Mouse (Mus musculus): ENCODE measurements around the gene Dab1.

Dab1 gene

GRCm38 (mm10) chr4:104579946-104580544, 960.9 kb downstream of the Dab1 start:
- DNase-seq (ENCODE audit: extremely low read depth, low read depth): no peak

GRCm38 (mm10) chr4:104582726-104583125, 963.6 kb downstream of the Dab1 start:
- DNase-seq (ENCODE audit: extremely low read depth, low read depth): no peak

- no peak for DNase-seq (ENCODE audit: extremely low read depth, low read depth)
Measured at GRCm38 (mm10) chr4:104587826-104588225, 968.7 kb downstream of the Dab1 start.

GRCm38 (mm10) chr4:104596936-104597335, 977.8 kb downstream of the Dab1 start:
- no peak for DNase-seq (ENCODE audit: extremely low read depth, low read depth)

- no peak for DNase-seq (ENCODE audit: extremely low read depth, low read depth)
Measured at GRCm38 (mm10) chr4:104597490-104598465, 978.6 kb downstream of the Dab1 start.

GRCm38 (mm10) chr4:104602804-104603203, 983.6 kb downstream of the Dab1 start:
- DNase-seq (ENCODE audit: extremely low read depth, low read depth): no peak

- no peak for DNase-seq (ENCODE audit: extremely low read depth, low read depth)
Measured at GRCm38 (mm10) chr4:104604298-104604697, 985.1 kb downstream of the Dab1 start.

GRCm38 (mm10) chr4:104606881-104607280, 987.7 kb downstream of the Dab1 start:
- DNase-seq (ENCODE audit: extremely low read depth, low read depth): no peak

- DNase-seq (ENCODE audit: extremely low read depth, low read depth): no peak
Measured at GRCm38 (mm10) chr4:104607636-104608035, 988.5 kb downstream of the Dab1 start.

GRCm38 (mm10) chr4:104619452-104619851, 1000.3 kb downstream of the Dab1 start:
- DNase-seq (ENCODE audit: extremely low read depth, low read depth): no peak

- no peak for DNase-seq (ENCODE audit: extremely low read depth, low read depth)
Measured at GRCm38 (mm10) chr4:104625316-104625715, 1006.2 kb downstream of the Dab1 start.

GRCm38 (mm10) chr4:104628708-104629107, 1009.5 kb downstream of the Dab1 start:
- no peak for DNase-seq (ENCODE audit: extremely low read depth, low read depth)

GRCm38 (mm10) chr4:104637016-104637415, 1017.9 kb downstream of the Dab1 start:
- DNase-seq (ENCODE audit: extremely low read depth, low read depth): no peak

- DNase-seq (ENCODE audit: extremely low read depth, low read depth): no peak
Measured at GRCm38 (mm10) chr4:104640617-104641016, 1021.5 kb downstream of the Dab1 start.

GRCm38 (mm10) chr4:104642761-104643469, 1023.8 kb downstream of the Dab1 start:
- DNase-seq (ENCODE audit: extremely low read depth, low read depth): no peak

GRCm38 (mm10) chr4:104643534-104644356, 1024.6 kb downstream of the Dab1 start:
- no peak for DNase-seq (ENCODE audit: extremely low read depth, low read depth)

- DNase-seq (ENCODE audit: extremely low read depth, low read depth): no peak
Measured at GRCm38 (mm10) chr4:104644357-104644630, 1025.1 kb downstream of the Dab1 start.

- no peak for DNase-seq (ENCODE audit: extremely low read depth, low read depth)
Measured at GRCm38 (mm10) chr4:104644862-104645261, 1025.7 kb downstream of the Dab1 start.

- DNase-seq (ENCODE audit: extremely low read depth, low read depth): no peak
Measured at GRCm38 (mm10) chr4:104651761-104652160, 1032.6 kb downstream of the Dab1 start.

- no peak for DNase-seq (ENCODE audit: extremely low read depth, low read depth)
Measured at GRCm38 (mm10) chr4:104656728-104657127, 1037.6 kb downstream of the Dab1 start.
